Mouse (Mus musculus) right cerebral cortex, postnatal 14 days (tissue): ENCODE measurements around the gene Polg.

Source experiments
- DNase-seq: peaks from one replicate; pipeline ENCODE4 v3.0.0; 2022

The Polg gene

GRCm38 (mm10) chr7:79502152-79503102 is 36.3 kb upstream of the Polg start:
- no peak for DNase-seq

GRCm38 (mm10) chr7:79501581-79502031 is 35.4 kb upstream of the Polg start:
- peak; percentile 64 for DNase-seq

DNA sequence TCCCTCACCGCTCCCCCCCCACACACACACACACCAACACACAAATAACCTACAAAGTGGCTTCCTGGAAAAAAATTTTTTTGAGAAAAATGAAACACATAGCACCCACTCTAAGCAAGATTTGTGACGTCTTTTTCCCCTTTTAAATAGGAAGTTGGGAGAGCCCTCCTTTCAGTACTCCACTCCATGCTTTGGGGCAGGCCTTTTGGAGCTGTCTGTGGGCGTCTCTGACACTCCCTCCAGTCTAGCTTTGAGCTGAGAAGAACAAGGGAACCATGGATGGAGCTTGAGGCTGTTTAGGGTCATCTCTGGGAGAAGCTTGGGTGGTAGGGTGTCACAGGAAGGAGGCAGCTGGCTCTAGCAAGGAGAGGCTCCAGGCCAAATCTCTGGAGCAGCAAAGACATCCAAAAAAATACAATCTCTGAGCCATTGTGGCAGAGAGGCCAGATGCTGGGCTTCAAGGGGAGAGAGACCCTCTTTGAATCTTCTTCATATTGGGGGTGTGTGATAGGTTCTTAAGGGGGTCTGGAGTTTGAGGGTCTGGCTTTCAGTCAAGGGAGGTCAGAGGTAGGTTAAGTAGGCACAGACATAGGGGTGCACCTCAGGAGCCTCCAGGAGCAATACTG is 34.6 kb upstream of the Polg start:
- no peak for DNase-seq

DNA sequence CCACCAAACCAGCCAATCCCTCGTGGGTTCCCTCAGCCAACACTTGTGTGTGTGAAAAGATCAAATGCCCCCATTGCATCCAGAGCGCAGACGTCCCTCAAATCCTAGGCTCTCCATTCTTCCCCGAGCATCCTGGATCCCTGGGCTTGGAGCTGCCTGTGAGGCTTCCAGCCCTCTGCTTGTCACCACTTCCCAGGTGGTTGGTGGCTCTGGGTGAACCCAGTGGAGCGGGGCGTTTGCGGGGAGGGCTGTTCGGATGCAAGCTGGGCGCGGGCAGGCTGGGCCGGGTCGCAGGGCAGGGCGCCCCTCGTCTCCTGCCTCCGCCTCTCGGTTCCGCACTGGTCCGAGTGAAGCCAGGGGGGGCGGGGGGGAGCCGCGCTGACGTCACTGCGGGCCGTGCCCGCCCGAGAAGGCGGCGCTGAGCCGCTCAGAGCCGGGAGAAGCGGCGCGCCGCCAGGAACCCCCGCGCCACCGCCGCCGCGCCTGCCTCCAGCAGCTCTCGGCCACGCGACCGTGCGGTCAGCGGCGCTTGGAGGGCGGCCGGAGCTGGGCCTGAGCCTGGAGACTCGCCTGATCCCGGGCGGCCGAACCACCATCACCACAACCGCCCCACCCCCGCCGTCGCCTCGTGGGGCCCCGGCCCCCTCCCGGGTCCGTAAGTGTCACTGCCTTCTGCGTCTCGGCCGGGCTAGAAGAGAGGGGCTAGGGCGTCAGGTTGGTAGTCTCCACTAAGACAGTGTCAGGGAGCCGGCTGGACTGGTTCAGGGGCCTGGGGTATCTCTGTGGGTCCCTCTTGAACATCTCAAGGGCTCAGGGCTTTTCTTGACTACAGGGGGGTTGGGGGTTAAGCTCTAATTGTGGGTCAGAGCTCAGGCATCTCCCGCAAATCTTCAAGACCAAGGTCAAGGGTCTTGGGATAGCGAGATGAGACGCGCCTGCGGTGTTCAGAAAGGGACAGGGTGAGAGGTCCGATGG is 33.7 kb upstream of the Polg start:
- DNase-seq, result peak; percentile 74

- no peak for DNase-seq
Observed at GRCm38 (mm10) chr7:79498965-79499595, 32.9 kb upstream of the Polg start.

- DNase-seq, result no peak
Observed at GRCm38 (mm10) chr7:79498356-79498755, 32.2 kb upstream of the Polg start.

- DNase-seq, result no peak
Observed at GRCm38 (mm10) chr7:79497701-79498115, 31.5 kb upstream of the Polg start.

- no peak for DNase-seq
Observed at GRCm38 (mm10) chr7:79496816-79497328, 30.7 kb upstream of the Polg start.

GRCm38 (mm10) chr7:79495988-79496815 is 30.0 kb upstream of the Polg start:
- peak; percentile 94 for DNase-seq

DNA sequence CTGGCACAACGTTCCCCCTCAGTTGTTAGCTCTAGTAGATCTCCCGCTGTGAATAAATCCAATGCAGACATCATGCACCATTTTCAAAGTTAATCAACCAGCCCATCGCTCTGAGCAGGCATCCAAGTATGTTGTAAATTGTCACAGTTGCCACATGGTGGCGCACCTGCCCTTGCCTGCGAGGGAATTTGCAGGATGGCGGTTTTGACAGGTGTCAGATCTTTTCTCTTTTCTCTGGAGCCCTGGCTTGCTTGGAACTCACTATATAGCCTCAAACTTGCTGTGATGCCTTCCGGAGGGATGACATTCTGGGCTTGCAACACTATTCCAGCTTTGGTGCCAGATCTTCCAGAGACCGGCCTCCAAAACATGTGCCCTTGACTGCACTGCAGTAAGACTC is 27.8 kb upstream of the Polg start:
- DNase-seq, result peak; percentile 76

DNA sequence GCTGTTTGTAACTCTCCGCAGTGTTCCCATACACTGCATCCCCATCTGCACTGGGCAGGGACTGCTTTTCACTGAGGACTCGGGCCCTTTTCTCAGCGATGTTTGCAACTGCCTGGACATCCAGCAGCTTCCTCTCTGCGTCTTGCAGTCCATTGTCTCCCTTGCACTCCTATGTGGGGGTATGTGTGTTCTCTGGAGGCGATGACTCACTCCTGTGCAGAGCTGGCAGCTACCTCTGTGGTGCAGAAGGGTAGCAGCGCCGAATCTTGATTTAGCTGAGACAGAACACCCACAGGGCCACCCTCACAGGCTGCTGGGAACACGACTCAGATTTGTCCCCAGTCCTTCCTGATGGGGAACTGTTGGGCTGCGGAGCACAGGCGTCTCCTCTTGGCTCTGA is 20.4 kb upstream of the Polg start:
- DNase-seq, result peak; percentile 57

DNA sequence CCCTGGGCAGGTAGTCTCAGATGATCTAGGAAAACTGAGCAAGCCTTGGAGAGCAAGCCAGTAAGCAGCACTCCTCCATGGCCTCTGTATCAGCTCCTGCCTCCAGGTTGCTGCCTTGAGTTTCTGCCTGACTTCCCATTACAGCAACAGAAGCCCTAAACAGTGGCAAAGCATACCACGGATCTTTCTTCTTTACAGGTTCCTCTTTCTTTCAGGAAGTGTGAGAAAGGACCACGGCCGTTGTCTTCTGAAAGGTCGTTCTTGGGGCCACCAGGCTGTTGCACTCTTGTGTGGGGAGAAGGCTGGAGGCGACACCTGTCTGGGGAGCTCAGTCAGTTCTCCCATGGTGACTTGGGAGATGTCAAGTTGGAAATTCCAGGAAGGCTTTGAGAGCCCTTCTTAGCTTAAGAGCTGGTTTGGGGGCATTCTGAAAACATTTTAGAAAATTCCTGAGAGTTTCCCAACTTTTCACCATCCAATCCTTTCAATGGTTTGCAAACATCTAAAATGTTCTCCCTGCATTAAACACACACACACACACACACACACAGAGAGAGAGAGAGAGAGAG is 8.8 kb upstream of the Polg start:
- DNase-seq, result no peak

DNA sequence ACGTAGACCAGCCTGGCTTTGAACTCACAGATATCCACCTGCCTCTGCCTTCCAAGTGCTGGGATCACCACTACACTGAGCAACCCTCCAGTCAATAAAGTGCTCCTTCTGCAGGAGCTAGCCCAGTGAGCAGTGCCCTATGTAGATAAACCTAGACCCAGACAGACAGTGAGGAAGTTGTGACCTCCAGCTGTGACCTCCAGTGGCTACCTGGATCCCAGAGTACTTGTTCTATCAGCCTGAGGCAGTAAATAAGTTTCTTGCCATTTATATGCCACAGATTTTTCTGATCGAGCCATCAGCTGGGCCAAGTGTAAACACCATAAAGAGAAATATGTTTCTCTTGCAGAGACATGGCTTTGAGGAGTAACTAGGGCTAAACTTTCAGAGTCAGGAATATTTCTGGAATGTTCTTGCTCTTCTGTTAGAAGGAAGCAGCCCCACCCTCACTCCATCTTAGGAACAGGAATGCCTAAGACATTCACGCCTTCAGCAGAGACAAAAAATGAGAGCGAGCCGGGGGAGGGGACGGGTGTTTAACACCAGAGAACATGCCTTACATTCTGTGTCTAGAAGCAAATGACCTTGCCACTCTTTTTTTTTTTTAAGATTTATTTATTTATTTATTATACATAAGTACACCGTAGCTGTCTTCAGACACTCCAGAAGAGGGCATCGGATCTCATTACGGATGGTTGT is 7.5 kb upstream of the Polg start:
- no peak for DNase-seq

- no peak for DNase-seq
Observed at GRCm38 (mm10) chr7:79472792-79473191, 6.6 kb upstream of the Polg start.

DNA sequence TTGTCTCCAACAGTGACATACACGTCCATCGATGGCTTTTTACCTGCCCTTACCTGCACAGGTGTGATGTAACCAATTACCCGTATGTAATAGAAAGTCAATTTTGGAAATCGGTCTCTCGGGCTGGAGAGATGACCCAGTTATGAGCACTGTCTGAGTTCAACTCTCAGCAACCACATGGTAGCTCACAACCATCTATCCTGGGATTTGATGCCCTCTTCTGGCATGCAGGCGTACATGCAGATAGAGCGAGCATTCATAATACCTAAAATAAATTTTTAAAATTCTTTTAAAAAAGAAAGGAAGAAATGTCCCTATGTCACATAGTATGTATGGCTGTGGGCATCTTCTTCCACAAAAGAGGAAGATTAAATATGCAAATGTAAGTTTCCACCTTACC is 5.3 kb upstream of the Polg start:
- DNase-seq, result no peak

DNA sequence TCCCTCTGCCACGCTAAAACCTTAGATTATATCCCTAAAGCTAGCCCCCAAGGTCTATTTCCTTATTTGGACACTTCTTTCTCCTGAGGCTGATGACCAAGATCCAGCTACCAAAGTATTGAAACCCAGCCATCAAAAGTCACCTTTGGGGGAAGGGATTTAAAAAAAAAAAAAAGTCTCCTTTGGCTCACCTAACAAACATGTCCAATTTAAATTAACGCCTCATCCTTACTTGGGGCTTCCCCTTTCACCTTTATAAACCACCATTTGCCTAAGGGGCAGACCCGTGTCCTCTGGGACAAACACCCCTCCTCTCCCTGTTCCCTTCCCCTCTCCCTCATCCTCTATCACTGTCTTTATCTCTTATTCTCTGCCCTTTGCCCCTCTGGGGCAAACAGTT is 4.6 kb upstream of the Polg start:
- no peak for DNase-seq

- DNase-seq, result no peak
Observed at GRCm38 (mm10) chr7:79469766-79470165, 3.6 kb upstream of the Polg start.

DNA sequence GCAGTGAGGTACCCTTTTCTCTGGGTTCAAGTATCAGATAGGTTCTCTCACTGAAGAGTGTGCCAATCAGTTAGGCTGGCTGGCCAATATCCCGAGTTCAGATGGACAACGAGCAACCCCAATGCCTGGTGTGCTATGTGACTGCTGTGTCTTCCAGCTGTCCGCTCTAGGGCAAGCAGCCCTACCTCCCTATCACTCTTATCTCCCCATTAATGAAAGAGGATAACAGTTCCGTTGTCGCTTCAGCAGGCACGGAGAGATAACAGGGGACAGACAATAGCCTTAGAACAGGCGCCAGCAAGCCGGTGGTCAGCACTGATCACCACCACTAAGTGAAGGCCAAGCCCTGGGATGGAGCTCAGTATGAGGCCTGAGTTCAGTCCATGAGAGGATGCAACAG is 2.8 kb upstream of the Polg start:
- DNase-seq, result no peak

- no peak for DNase-seq
Observed at GRCm38 (mm10) chr7:79467951-79468350, 1.8 kb upstream of the Polg start.

- DNase-seq, result peak; percentile 54
Observed at GRCm38 (mm10) chr7:79465461-79466044, 609 bp downstream of the Polg start.
